In genomic region chr4:69395451-69395850, GRCm38 (mm10) we compare ENCODE assay signal across 28 mouse cellular contexts.
DNase-seq lines count a peak whose midpoint lies in the region; ATAC-seq and TF ChIP-seq lines count a peak whose summit lies in the region.
"Had no signal": no experiment of that assay in that cellular context is flagged by ENCODE, and none has a peak within 500 bp of the region (broad histone marks: within the 10 kb centered on the region; RNA-seq: fewer than 3 reads in every experiment).

No protein-coding gene starts in this region.

- H3K4me2 ChIP-seq in forebrain, embryonic 13.5 days, result no peak overlapping the region
- H3K4me2 ChIP-seq: embryonic facial prominence, embryonic 13.5 days; heart, embryonic 13.5 days; hindbrain, embryonic 14.5 days had no signal

- DNase-seq in forebrain, embryonic 10.5 days (ENCODE audit: extremely low spot score, low spot score), result no peak
- DNase-seq in brain, adult 2 months (ENCODE audit: low read depth, low spot score), result peak; percentile 79
- peak; percentile 6 for DNase-seq in brain, embryonic 18.5 days (ENCODE audit: low read depth, low spot score)
- DNase-seq in lung, adult 2 months, result no peak
- DNase-seq in cerebellum, adult 11 months, result no peak
- DNase-seq: adrenal gland, postnatal 10 days; adrenal gland, postnatal 36 days; B cell, adult 2 months; cerebellum, adult 2 months; cerebellum, adult 9-11 months; cerebellum, postnatal 25 days; gastrocnemius, postnatal 25 days; heart, adult 2 months; heart, postnatal 14 days; heart, postnatal 4 days; kidney, adult 18-20 months had no signal

- no peak overlapping the region for H3K9ac ChIP-seq in forebrain, embryonic 13.5 days
- H3K9ac ChIP-seq: embryonic facial prominence, embryonic 13.5 days; heart, embryonic 13.5 days; hindbrain, embryonic 14.5 days had no signal

- no peak overlapping the region for H3K4me3 ChIP-seq in forebrain, embryonic 13.5 days
- H3K4me3 ChIP-seq in forebrain, embryonic 10.5 days, result no peak overlapping the region
- 0 out of 2 replicates have a peak overlapping the region, but pooled peaks have one; percentile 5 for H3K4me3 ChIP-seq in olfactory bulb, adult 2 months (ENCODE audit: insufficient read depth, low read depth, low read length)
- H3K4me3 ChIP-seq in lung, adult 2 months (replicated peaks; ENCODE audit: extremely low read depth, low read depth, low read length), result no peak overlapping the region
- H3K4me3 ChIP-seq: embryonic facial prominence, embryonic 13.5 days; heart, adult 2 months; heart, embryonic 10.5 days; heart, embryonic 13.5 days had no signal

- no peaks in the 10 kb centered on the region for H3K9me3 ChIP-seq in forebrain, embryonic 13.5 days (replicated peaks)
- no peaks in the 10 kb centered on the region for H3K9me3 ChIP-seq in forebrain, embryonic 10.5 days
- H3K9me3 ChIP-seq: embryonic facial prominence, embryonic 13.5 days; G1E; heart, embryonic 10.5 days; heart, embryonic 13.5 days had no signal

- 69% methylated on average over 3 of the region's 3 CpGs for WGBS in forebrain, embryonic 13.5 days
- WGBS in forebrain, embryonic 10.5 days, result 91% methylated on average over 3 of the region's 3 CpGs
- WGBS in olfactory bulb, adult 2 months, result 27% methylated on average over 3 of the region's 3 CpGs
- WGBS in lung, adult 2 months, result 68% methylated on average over 3 of the region's 3 CpGs

- H3K27ac ChIP-seq in forebrain, embryonic 13.5 days, result no peak overlapping the region
- no peak overlapping the region for H3K27ac ChIP-seq in forebrain, embryonic 10.5 days
- H3K27ac ChIP-seq in olfactory bulb, adult 2 months (ENCODE audit: insufficient read depth, low read depth, low read length), result no peak overlapping the region
- H3K27ac ChIP-seq: embryonic facial prominence, embryonic 13.5 days; heart, adult 2 months; heart, embryonic 10.5 days; heart, embryonic 13.5 days; hindbrain, embryonic 14.5 days; hindbrain, postnatal 0 days had no signal

- TF ChIP-seq CTCF in olfactory bulb, adult 2 months (IDR thresholded peaks at IDR 0.05; ENCODE audit: insufficient read depth, low read depth, low read length), result no peak
- no peak for TF ChIP-seq CTCF in lung, adult 2 months (IDR thresholded peaks at IDR 0.05; ENCODE audit: insufficient read depth, low read length)

- H3K27me3 ChIP-seq in forebrain, embryonic 13.5 days, result no peaks in the 10 kb centered on the region
- no peaks in the 10 kb centered on the region for H3K27me3 ChIP-seq in forebrain, embryonic 10.5 days (ENCODE audit: poor library complexity, severe bottlenecking)
- H3K27me3 ChIP-seq: CH12.LX; embryonic facial prominence, embryonic 13.5 days; heart, embryonic 13.5 days; Patski had no signal

- no peak for TF ChIP-seq POLR2A in olfactory bulb, adult 2 months (IDR thresholded peaks at IDR 0.05; ENCODE audit: insufficient read depth, low read depth, low read length)
- no peak for TF ChIP-seq POLR2A in lung, adult 2 months (IDR thresholded peaks at IDR 0.05; ENCODE audit: borderline replicate concordance, extremely low read depth, low read depth, low read length)

- ATAC-seq in forebrain, embryonic 13.5 days, result peak; percentile 33; the same call in 1 of the 2 replicates
- ATAC-seq: hindbrain, postnatal 0 days; inflammation-experienced regulatory T-cells, adult 6 months; intestine, embryonic 16.5 days; Patski had no signal

- H3K4me1 ChIP-seq in forebrain, embryonic 13.5 days, result no peaks in the 10 kb centered on the region
- H3K4me1 ChIP-seq in forebrain, embryonic 10.5 days, result no peaks in the 10 kb centered on the region
- H3K4me1 ChIP-seq in olfactory bulb, adult 2 months (ENCODE audit: control insufficient read depth, insufficient read depth, low read length), result no peaks in the 10 kb centered on the region
- no peaks in the 10 kb centered on the region for H3K4me1 ChIP-seq in lung, adult 2 months (ENCODE audit: control insufficient read depth, insufficient read depth, low read length)
- H3K4me1 ChIP-seq: embryonic facial prominence, embryonic 13.5 days; heart, embryonic 10.5 days; heart, embryonic 13.5 days had no signal

- no peaks in the 10 kb centered on the region for H3K36me3 ChIP-seq in forebrain, embryonic 13.5 days (ENCODE audit: poor library complexity, severe bottlenecking)
- H3K36me3 ChIP-seq in forebrain, embryonic 10.5 days (replicated peaks), result no peaks in the 10 kb centered on the region
- H3K36me3 ChIP-seq: embryonic facial prominence, embryonic 13.5 days; G1E; heart, embryonic 10.5 days; heart, embryonic 13.5 days had no signal

Comparison
In these comparisons a context has a peak if more than half of its experiments do, and no peak if none do; other contexts are left out.
1. DNase-seq: peak in brain, adult 2 months (single experiment) and brain, embryonic 18.5 days (single experiment); none in forebrain, embryonic 10.5 days (single experiment), lung, adult 2 months (single experiment) and cerebellum, adult 11 months (single experiment).